Mouse (Mus musculus) MN1 (cell line): ENCODE results near the gene Camk2n1.

Experiments
- DNase-seq: peaks from one replicate; pipeline ENCODE4 v3.0.0-alpha.2; 2016; ENCODE audit warnings: low spot score

Camk2n1 gene

GRCm38 (mm10) chr4:138447827-138448602, 6.1 kb upstream of the Camk2n1 start:
- no peak for DNase-seq

DNA sequence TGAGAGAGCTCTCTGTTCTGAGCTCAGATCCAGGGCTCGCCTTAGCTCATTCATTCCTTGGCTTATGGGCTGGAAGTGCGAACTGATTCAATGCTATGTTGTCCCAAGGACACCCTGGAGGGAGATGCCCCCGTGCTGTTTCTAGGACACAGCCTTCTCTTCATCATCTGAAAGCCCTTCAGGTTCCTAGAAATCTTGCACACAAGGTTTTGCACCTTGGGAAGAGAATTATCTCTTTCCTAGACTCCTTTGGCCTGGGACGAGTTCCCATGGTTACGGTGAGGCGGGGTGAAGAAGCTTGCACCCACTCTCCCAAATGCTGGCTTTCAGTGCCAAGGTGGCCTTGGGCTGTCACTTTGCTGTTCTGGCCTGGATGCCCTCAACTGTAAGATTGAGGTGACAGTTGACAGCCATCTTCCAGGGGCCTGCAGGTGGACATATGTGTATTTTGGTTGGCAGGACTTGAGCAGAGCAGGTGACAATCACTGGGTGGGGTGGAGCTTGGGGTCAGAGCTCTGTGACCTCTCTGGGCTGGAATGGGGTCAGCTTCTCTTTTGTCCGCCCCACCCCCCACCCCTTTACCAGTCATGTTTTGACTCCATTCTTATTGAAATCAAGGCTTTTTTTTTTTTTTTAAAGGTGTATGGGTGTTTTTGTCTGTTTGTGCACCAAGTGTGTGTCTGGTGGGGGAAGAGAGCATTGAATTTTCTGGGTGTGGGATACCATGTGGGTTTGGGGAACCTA, 5.1 kb upstream of the Camk2n1 start:
- no peak for DNase-seq

- no peak for DNase-seq
Measured at GRCm38 (mm10) chr4:138449636-138450314, 4.3 kb upstream of the Camk2n1 start.

GRCm38 (mm10) chr4:138452306-138453096, 1.6 kb upstream of the Camk2n1 start:
- no peak for DNase-seq

GRCm38 (mm10) chr4:138453097-138453752, 889 bp upstream of the Camk2n1 start:
- peak; percentile 77 for DNase-seq

DNA sequence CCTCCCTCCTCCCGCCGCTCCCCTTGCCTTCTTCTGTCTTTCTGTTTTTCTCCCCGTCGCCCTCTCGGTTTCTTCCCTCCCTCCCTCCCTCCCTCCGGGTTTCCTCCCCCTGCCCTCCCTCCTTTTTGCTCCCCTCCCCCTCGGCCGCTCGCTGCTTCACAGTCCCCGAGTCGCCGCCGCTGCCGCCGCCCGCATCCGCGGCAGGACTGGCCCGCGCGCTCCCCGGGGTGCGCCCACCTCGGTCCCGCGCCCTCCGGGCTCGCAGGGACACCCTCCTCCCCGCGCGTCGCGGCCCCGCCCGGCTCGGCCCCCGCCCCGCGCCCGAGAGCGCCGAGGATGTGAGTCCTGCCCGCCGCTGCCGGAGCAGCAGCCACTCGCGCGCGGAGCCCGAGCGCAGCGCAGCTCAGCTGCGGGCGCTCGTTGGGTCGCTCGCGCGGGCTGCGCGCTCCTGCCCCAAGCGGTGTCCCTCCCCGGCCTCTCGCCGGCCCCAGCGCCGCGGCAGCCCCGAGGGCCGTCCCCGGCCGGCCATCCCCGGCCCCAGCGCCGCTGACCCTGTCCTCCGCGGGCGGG, 542 bp downstream of the Camk2n1 start:
- DNase-seq, result peak; percentile 72

DNA sequence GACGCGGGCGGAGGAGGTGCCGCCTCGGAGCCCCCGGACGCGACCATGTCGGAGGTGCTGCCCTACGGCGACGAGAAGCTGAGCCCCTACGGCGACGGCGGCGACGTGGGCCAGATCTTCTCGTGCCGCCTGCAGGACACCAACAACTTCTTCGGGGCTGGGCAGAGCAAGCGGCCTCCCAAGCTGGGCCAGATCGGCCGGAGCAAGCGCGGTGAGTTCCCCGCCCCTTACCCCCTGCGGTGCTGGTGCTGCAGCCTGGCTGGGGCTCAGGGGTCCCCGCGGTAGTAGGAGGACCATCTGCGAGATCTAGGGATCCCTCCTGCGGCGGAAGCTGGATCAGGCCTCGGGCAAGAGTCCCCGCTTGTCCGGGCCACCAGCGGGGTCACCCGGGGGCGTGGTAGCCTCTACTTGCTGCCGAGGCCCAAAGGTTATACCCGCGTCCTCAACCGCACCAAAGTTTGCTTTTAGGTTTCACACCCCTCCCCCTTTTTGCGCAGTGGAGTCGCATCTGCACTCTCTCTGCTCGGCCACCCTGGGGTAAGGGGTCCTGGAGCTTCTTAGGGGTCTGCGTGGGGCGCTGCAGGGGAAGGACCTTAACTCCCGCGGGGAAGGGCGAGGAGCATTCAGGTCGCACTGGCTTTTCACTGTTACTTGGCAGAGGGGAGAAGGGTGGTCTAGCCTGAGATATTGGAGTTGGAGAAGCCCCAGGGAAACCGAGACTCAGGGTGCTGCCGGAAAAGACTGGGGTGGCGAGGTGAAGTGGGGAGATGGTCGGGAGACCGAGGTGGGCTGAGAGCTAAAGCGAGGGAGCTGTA, 1.2 kb downstream of the Camk2n1 start:
- DNase-seq, result peak; percentile 75

- DNase-seq, result peak; percentile 67
Measured at GRCm38 (mm10) chr4:138455956-138456341, 1.8 kb downstream of the Camk2n1 start.

GRCm38 (mm10) chr4:138456536-138456935, 2.4 kb downstream of the Camk2n1 start:
- DNase-seq, result peak; percentile 60

GRCm38 (mm10) chr4:138457091-138457490, 3.0 kb downstream of the Camk2n1 start:
- DNase-seq, result no peak

DNA sequence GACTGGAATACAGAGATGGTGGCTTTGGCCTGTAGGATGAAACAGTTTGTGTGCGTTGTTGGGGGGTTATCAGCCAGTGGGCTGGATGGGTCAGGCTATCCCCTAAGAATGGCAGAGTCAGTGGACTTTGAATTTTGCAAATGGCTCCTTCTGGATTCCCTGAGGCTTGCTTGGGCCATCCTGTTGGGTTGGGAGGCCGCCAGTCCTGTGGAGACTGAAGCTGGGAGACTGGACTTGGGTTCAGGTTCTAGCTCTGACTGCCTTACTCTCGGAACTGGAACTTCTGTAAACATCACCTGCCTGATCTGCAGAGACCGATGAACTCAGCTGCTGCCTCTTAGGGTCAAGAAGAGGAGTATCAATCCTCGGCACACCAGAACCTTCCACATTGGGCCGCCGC, 4.1 kb downstream of the Camk2n1 start:
- DNase-seq, result no peak

DNA sequence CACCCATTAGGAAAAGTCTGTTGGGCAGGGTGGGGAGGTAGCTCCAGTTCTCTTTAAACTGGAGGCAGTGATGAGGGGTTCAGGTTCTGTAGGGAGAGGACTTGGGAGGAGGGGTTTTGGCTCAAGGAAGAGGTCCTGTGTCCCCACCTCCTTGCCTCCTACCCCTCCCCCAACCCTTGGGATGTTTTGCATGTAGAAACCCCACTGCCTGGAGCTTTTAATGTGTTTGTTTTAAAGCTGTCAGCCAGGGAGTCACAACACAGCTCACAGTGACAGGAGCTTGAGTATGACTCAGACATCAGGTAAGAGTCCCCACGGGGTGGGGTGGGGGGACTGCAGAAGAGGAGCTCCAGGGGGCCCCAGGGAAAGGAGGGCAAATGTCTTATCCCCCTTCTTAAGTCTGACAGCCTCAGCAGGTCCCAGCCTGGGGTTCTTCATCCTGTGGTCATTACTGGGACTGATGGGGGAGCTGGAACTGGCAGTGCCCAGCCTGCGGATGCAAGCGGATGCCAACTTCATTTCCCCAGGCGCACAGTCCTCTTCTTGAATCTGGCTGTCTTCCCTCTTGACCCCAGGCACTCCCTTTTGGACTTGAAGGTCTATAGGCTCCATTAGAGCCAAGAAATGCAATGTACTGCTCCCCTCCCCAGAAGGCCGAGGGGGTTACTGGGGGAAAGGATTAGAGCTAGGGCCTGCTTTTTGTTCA, 4.8 kb downstream of the Camk2n1 start:
- peak; percentile 42 for DNase-seq

DNA sequence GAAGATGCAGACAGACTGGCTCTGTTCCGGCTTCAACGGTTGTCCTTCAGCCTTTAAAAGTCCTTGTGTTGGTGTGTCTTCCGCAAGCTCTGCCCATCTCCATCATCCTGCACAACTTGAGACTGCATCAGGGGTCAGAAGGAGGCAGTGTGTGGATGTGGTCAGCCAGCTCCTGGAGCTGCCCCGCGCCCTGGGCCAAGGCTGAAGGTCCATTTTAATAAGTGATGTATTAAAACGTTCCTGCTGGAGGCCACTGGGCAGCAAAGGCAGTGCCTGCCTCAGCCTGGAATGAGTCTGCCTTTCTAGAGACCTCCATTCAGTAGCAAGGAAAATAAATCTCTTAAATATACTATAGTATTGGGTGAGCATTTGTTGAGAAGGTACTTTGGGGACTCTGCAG, 5.7 kb downstream of the Camk2n1 start:
- no peak for DNase-seq

GRCm38 (mm10) chr4:138460910-138461309, 6.8 kb downstream of the Camk2n1 start:
- no peak for DNase-seq

GRCm38 (mm10) chr4:138461471-138461870, 7.4 kb downstream of the Camk2n1 start:
- no peak for DNase-seq

GRCm38 (mm10) chr4:138462971-138463831, 9.1 kb downstream of the Camk2n1 start:
- peak; percentile 82 for DNase-seq

- peak; percentile 86 for DNase-seq
Measured at GRCm38 (mm10) chr4:138463832-138464487, 9.8 kb downstream of the Camk2n1 start.
